Mouse (Mus musculus) left cerebral cortex, adult 8-10 months (tissue): ENCODE results near the gene March11. TPM values are rescaled to one million over a fixed set of nuclear protein-coding genes. Genes with fewer than 3 reads are reported as not detected.
A peak's percentile ranks its signal among the peaks of the same experiment; 100 is the strongest.

Experiments used
- DNase-seq, 2 experiments: peaks; one replicate each; pipeline ENCODE4 v3.0.0; 2022; ENCODE audit warnings: low spot score in 2 of 2
- total RNA-seq, 4 experiments: library from RNA; stranded (reverse); gene quantifications; 2 replicates each; pipeline ENCODE4 v1.2.4; 2022

The March11 gene
- 10 to 100 TPM in 2 of 4 experiments, 1 to 10 TPM in 2; 8.7 to 13.4 (median 10.3) TPM for total RNA-seq

GRCm38 (mm10) chr15:26308629-26309230 lies at the start of gene March11:
Gene March11 (plus strand): TSS chr15:26309048.
- peak; percentile 64 to 77 for DNase-seq

DNA sequence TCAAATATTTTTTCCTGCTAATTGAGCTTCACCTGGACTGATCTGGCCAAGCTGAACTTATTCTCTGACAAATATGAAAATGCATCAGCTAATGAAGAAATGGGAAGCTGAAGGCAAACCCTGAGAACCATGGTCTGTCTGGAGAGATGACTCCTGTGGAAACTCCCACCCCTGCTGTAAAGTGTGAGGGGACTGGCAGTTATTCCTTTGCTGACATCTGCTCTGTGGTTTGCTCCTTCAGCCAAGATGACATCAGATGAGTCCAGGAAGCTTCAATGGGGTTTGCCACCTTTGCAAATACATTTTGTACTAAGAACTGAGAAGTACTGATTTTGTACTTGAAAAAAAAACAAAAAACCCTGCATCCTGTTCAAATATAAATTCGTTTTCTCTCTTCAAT lies 46.5 kb upstream of the March11 start:
- no peak for DNase-seq

GRCm38 (mm10) chr15:26269596-26269995 lies 39.3 kb upstream of the March11 start:
- DNase-seq, result no peak

- no peak for DNase-seq
Measured at GRCm38 (mm10) chr15:26276035-26276511, 32.8 kb upstream of the March11 start.

- no peak for DNase-seq
Measured at GRCm38 (mm10) chr15:26276608-26277007, 32.2 kb upstream of the March11 start.

DNA sequence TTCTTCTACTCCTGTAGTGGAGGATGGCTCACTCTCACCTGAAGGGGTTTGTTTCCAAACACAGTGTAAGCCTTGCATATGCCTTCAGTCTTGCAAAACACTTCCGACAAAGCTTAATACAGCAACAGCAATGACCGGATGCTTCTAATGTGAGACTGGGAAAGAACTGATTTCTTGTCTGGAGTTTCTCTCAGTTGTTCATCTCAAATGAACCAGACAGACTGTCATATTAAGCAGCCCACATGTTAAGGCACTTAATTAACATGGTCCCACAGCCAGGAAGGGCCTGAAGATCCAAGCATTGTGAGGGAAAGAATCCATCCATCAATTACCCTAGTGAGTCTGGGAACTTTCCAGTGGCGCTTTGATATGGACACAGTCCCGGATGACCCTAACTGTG lies 17.0 kb upstream of the March11 start:
- no peak for DNase-seq

DNA sequence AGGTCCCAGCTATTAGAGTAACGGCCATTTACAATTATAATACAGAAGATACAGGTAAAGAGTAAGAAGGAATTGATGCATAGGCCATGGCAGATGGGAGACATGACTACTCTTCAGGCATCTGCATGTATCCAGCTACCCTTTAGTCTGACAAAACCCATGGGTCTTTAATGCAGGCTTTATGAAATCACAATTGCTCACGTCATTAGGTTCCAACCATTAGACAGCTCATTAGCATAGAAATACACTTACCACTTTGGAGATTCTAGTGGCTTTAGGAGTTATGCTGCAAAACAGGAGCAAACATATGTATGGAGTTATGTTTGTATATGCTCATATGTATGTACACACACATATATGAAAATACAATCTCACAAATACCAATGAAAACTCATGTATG lies 16.0 kb upstream of the March11 start:
- no peak for DNase-seq

GRCm38 (mm10) chr15:26293215-26293614 lies 15.6 kb upstream of the March11 start:
- no peak for DNase-seq

DNA sequence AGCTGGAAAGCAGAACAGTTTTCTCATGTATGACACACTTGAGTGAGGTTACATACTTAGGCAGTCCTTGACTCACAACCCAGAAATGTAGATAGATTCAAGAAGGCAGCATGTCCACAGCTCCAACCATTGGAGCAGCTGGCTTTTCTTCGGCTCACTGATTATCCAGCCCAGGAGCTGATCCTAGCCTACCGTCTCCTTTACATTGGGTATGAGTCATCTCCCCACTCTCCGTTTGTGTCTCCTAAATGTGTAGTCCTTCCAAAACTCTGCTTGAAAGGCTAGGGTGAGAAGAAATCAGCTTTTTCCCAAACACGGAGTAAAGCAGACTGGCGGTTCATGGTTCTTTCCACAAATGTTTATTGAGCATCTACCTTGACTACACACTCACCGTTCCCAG lies 10.2 kb upstream of the March11 start:
- no peak for DNase-seq

GRCm38 (mm10) chr15:26309291-26309931 lies 563 bp downstream of the March11 start:
- peak; percentile 12 to 37 for DNase-seq

DNA sequence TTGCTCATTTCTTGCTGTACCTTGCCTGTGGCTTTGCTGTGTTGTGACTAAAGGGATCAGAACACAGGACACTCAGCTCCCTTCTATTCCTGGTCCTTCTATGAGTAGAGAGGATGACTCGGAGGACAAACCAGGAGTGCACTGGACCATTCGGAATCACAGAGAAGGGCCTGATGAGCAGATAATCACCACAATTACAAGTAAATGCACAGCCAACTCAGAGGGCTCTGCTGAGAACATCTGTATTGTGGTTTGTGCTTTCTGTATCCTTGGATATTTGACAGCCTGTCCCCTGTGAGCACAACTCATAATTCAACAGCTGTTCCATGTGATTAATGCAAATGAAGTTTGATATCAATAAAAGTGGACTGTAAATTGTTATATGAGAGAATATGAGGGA lies 11.0 kb downstream of the March11 start:
- DNase-seq, result no peak

DNA sequence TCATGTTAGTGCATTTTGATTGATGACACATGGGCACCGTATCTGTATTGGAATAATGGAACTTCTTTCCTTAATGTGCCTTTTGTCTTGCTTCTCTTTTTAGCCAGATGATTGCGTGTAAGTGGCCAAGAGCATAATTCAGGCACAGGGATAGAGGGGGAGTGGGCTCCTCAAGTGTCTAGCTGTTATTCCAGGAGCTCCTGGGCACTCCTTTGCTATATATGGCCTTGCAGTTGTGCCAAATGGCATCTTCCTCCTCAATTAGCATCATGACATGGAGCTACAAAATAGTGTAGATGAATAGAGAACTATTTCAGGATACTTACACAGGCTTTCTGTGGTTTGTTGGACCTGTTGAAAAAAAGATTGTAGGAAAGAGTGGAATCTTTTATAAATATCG lies 11.6 kb downstream of the March11 start:
- DNase-seq, result no peak

DNA sequence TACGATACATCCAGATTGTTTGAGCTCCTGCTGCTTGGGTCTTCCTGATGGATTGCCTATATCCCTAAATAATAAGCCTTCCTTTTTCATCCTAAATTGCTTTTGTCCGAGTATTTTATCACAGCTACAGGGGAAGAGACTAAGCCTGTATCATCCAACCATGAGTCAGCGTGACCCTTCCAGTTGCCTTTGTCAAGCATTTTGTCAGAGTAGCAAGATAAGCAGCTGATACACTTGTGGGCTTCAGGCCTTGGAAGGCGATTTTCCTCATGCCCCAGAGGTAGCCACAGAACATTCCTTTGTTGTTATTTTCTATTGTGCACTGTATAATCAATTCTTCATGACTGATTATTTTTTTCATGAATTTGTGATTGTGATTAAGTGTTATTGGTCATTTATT lies 14.0 kb downstream of the March11 start:
- no peak for DNase-seq

DNA sequence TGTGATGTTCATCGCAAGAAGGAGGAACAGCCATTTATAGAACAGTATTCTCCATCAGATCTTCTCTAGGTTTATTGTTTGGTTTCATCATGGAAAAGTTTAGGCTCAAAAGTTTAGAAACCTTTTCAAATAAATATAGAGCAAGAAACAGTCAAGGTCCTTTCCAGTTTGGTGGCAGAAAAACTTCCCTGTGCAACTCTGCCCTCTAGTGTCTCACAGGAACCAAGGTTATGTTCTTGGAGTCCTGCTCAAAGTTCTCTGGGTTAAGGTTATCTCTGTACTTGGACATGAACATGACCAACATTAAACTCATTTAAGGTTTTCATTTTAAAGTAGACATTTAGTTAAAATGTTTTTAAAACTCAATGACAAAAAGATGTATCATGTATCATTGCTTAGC lies 18.3 kb downstream of the March11 start:
- no peak for DNase-seq

- DNase-seq, result no peak
Measured at GRCm38 (mm10) chr15:26335791-26336190, 26.9 kb downstream of the March11 start.

DNA sequence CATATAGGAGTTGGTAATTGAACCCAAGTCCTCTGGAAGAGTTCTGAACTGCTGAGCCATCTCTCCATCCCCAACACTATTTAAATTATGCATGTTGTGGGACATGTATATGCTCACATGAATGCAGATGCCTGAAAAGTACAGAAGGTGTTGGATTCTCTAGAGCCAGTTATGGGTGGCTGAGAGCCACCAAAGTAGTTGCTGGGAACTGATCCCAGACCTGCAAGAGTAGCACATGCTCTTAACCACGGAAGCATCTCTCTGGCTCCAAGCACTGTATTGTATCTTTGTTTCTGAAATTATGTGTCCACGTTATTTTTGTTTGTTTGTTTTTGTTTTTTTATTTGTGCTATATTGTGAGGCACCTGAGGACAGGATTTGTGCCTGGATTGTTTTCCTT lies 28.9 kb downstream of the March11 start:
- DNase-seq, result no peak

- DNase-seq, result peak in 1 of 2 experiments; percentile 20
Measured at GRCm38 (mm10) chr15:26338343-26338742, 29.5 kb downstream of the March11 start.

DNA sequence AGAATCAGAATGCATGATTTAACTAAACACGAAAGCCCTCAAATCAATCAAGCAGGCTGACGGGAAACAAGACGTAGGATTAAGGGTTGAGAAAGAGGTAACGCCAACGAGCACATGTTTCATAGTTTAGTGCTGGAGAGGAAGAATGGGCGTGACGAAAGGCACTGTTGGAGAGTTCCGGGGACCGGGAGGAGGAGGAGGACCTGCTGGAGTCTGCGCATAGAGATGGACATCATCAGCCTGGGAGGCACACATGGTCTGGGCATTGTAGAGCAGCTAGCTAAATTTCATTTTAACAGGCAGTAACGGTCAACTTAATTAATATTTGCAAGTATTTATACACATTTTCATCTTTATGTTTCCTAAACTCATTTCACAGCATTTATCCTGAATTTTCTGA lies 31.6 kb downstream of the March11 start:
- DNase-seq, result no peak

DNA sequence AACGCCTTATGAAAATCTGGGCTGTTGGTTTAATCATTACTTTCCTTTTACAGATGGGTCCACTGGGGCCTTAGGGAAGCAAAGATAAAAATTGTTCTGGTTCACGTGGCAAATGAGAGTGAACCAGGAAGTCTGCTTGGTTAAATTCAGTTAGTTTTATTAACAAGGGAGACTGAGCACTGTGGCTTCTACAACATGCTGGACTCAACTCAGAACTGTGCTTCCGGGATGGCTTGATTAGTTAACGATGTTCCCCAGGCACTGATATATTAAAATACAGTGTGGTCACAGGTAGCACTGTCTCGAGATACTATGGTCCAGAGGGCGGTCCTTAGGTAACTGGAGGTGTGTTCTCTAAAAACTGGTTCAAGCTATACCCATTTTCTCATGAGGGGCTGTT lies 32.1 kb downstream of the March11 start:
- no peak for DNase-seq

GRCm38 (mm10) chr15:26344329-26344728 lies 35.5 kb downstream of the March11 start:
- peak in 1 of 2 experiments; percentile 44 for DNase-seq

DNA sequence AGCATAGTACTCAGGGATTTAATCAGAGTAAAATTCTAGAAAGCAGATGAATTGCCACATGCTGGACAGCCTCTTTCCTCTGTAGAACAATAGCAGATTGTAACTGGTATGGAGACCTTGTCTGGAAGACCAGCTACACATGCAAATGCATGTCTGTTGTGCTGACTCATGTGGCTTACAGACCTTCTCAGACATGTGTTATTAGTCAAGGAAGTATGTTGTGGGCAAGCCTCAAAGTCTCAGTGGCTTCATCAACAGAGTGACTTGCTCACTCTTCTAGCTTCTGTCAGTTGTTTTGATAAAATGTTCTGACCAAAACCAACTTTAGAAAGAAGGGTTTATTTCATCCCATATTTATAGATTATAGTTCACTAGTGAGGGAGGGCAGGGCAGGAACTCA lies 44.8 kb downstream of the March11 start:
- DNase-seq, result no peak

GRCm38 (mm10) chr15:26365344-26365743 lies 56.5 kb downstream of the March11 start:
- peak in 1 of 2 experiments; percentile 36 for DNase-seq

GRCm38 (mm10) chr15:26366511-26366910 lies 57.7 kb downstream of the March11 start:
- no peak for DNase-seq
